Mouse (Mus musculus) adrenal gland, postnatal 36 days (tissue): ENCODE data around the gene Kdm2b. TPM values are rescaled to one million over a fixed set of nuclear protein-coding genes. Genes with fewer than 3 reads are reported as not detected.

ENCODE experiments used
- DNase-seq, 2 experiments: peaks; one replicate each; pipeline ENCODE4 v3.0.0; 2021; ENCODE audit warnings: mixed read lengths in 1 of 2
- long read RNA-seq, 2 experiments: library from polyadenylated mRNA; stranded (forward); transcript quantifications; one replicate each; pipeline ENCODE4 v2.0.0; 2021; ENCODE audit warnings: borderline sequencing depth in 2 of 2
- total RNA-seq, 2 experiments: library from RNA; stranded (reverse); gene quantifications; 2 replicates each; pipeline ENCODE4 v1.2.3; 2021

The Kdm2b gene
- 10 to 100 TPM; 13.4 to 14.7 TPM for total RNA-seq
- long read RNA-seq, experiment 1, transcript Kdm2b-201 (12 exons, 3,532 nt), result major isoform, 5 of 11 reads
- long read RNA-seq, experiment 1, partial matches to known transcripts, result 5 of 11 reads
- long read RNA-seq, experiment 1, other reads (novel, unspliced or antisense), result 1 of 11 reads
- long read RNA-seq, experiment 2, partial matches to known transcripts, result 1 of 2 reads
- long read RNA-seq, experiment 2, other reads (novel, unspliced or antisense), result 1 of 2 reads

- peak; percentile 7 to 52 for DNase-seq
Measured at GRCm38 (mm10) chr5:122989551-122990330, at the start of gene Kdm2b. Gene Kdm2b, minus strand, starts transcription at chr5:122989823.

GRCm38 (mm10) chr5:123039120-123039752 is 49.6 kb upstream of the Kdm2b start:
- peak; percentile 86 to 90 for DNase-seq

- no peak for DNase-seq
Measured at GRCm38 (mm10) chr5:123038115-123038514, 48.5 kb upstream of the Kdm2b start.

GRCm38 (mm10) chr5:123035564-123035963 is 45.9 kb upstream of the Kdm2b start:
- no peak for DNase-seq

GRCm38 (mm10) chr5:123035089-123035488 is 45.5 kb upstream of the Kdm2b start:
- no peak for DNase-seq

- DNase-seq, result no peak
Measured at GRCm38 (mm10) chr5:123033646-123034160, 44.1 kb upstream of the Kdm2b start.

- DNase-seq, result no peak
Measured at GRCm38 (mm10) chr5:123031312-123031711, 41.7 kb upstream of the Kdm2b start.

- DNase-seq, result no peak
Measured at GRCm38 (mm10) chr5:123029729-123030128, 40.1 kb upstream of the Kdm2b start.

GRCm38 (mm10) chr5:123027436-123027835 is 37.8 kb upstream of the Kdm2b start:
- no peak for DNase-seq

GRCm38 (mm10) chr5:123026414-123026813 is 36.8 kb upstream of the Kdm2b start:
- DNase-seq, result no peak

GRCm38 (mm10) chr5:123024965-123025573 is 35.4 kb upstream of the Kdm2b start:
- DNase-seq, result no peak

- DNase-seq, result no peak
Measured at GRCm38 (mm10) chr5:123024312-123024711, 34.7 kb upstream of the Kdm2b start.

GRCm38 (mm10) chr5:123023049-123023448 is 33.4 kb upstream of the Kdm2b start:
- no peak for DNase-seq

- DNase-seq, result no peak
Measured at GRCm38 (mm10) chr5:123021438-123021837, 31.8 kb upstream of the Kdm2b start.

GRCm38 (mm10) chr5:123020426-123020825 is 30.8 kb upstream of the Kdm2b start:
- DNase-seq, result no peak

GRCm38 (mm10) chr5:123019336-123020016 is 29.9 kb upstream of the Kdm2b start:
- no peak for DNase-seq

GRCm38 (mm10) chr5:123017504-123017903 is 27.9 kb upstream of the Kdm2b start:
- DNase-seq, result peak in 1 of 2 experiments; percentile 45

- no peak for DNase-seq
Measured at GRCm38 (mm10) chr5:123015915-123016314, 26.3 kb upstream of the Kdm2b start.

GRCm38 (mm10) chr5:123014753-123015701 is 25.4 kb upstream of the Kdm2b start, which contains the start of gene Orai1:
Gene Orai1, plus strand, starts transcription at chr5:123015074.
- peak; percentile 98 for DNase-seq

GRCm38 (mm10) chr5:123013599-123014315 is 24.1 kb upstream of the Kdm2b start:
- peak; percentile 64 to 83 for DNase-seq
